ENCODE assay signal across 18 mouse cellular contexts in the genomic region with DNA sequence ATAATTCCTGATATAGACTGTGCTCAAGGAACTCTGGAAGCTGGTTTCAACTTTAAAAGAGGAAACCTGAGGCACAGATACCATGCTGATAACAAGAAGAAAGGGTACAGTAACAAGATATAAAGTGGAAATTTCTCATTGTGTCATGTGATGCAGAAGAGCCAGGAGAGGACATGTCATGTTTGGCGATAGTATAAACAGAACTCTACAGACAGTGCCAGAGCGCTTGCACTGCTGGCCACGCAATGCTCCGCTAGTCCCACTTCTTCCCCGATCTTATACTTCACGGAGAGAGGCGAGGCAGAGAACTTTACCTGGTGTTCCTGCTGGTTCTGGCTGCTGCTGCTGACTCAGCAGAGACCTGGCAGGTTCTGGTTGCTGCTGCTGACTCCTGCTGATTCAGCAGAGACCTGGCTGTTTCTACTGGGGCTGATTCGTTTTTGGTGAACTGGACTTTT. TPM values are rescaled to one million over a fixed set of nuclear protein-coding genes. Genes with fewer than 3 reads are reported as not detected.
DNase-seq lines count a peak whose midpoint lies in the region; ATAC-seq lines count a peak whose summit lies in the region.
"Had no signal": no experiment of that assay in that cellular context is flagged by ENCODE, and none has a peak within 500 bp of the region (broad histone marks: within the 10 kb centered on the region; RNA-seq: fewer than 3 reads in every experiment).

No protein-coding gene starts in this region.

- peaks cover 19% of the 10 kb centered on the region for H3K4me1 ChIP-seq in liver, embryonic 12.5 days
- H3K4me1 ChIP-seq in intestine, embryonic 16.5 days (ENCODE audit: control insufficient read depth, insufficient read depth, low read length) = no peaks in the 10 kb centered on the region
- H3K4me1 ChIP-seq in forebrain, embryonic 12.5 days = peaks cover 3% of the 10 kb centered on the region; the same call in 1 of the 2 replicates
- H3K4me1 ChIP-seq: embryonic facial prominence, embryonic 15.5 days had no signal

- no peaks in the 10 kb centered on the region for H3K36me3 ChIP-seq in liver, embryonic 12.5 days
- H3K36me3 ChIP-seq in intestine, embryonic 16.5 days (ENCODE audit: control insufficient read depth, insufficient read depth, low read length) = peaks cover 2% of the 10 kb centered on the region; the same call in 1 of the 2 replicates
- H3K36me3 ChIP-seq in forebrain, embryonic 12.5 days (replicated peaks) = no peaks in the 10 kb centered on the region
- H3K36me3 ChIP-seq: embryonic facial prominence, embryonic 15.5 days; liver, embryonic 13.5 days; midbrain, embryonic 12.5 days had no signal

- no peak overlapping the region for H3K4me2 ChIP-seq in liver, embryonic 12.5 days
- no peak overlapping the region for H3K4me2 ChIP-seq in intestine, embryonic 16.5 days (ENCODE audit: low read depth, low read length)
- no peak overlapping the region for H3K4me2 ChIP-seq in forebrain, embryonic 12.5 days
- H3K4me2 ChIP-seq: embryonic facial prominence, embryonic 15.5 days; heart, embryonic 11.5 days; liver, embryonic 13.5 days; midbrain, embryonic 12.5 days had no signal

- 81% methylated on average over 8 of the region's 8 CpGs for WGBS in liver, embryonic 12.5 days (ENCODE audit: insufficient replicate concordance)
- 71% methylated on average over 8 of the region's 8 CpGs for WGBS in intestine, embryonic 16.5 days
- 90% methylated on average over 8 of the region's 8 CpGs for WGBS in forebrain, embryonic 12.5 days

- no peak overlapping the region for H3K9ac ChIP-seq in liver, embryonic 12.5 days
- H3K9ac ChIP-seq in intestine, embryonic 16.5 days (ENCODE audit: low read depth, low read length) = no peak overlapping the region
- no peak overlapping the region for H3K9ac ChIP-seq in forebrain, embryonic 12.5 days
- H3K9ac ChIP-seq: embryonic facial prominence, embryonic 15.5 days; liver, embryonic 13.5 days; midbrain, embryonic 12.5 days had no signal

- peak; percentile 61 for ATAC-seq in cerebellum, adult (ENCODE audit: insufficient number of reproducible peaks, low FRiP score, low TSS enrichment)
- no peak for ATAC-seq in liver, embryonic 12.5 days
- ATAC-seq in intestine, embryonic 16.5 days = peak; percentile 62
- no peak for ATAC-seq in forebrain, embryonic 12.5 days (ENCODE audit: low FRiP score)
- ATAC-seq: forebrain, embryonic 16.5 days had no signal

- no peak overlapping the region for H3K27ac ChIP-seq in liver, embryonic 12.5 days
- H3K27ac ChIP-seq in intestine, embryonic 16.5 days (ENCODE audit: low read length) = peak overlapping the region; percentile 23; the same call in 1 of the 2 replicates
- H3K27ac ChIP-seq in forebrain, embryonic 12.5 days = no peak overlapping the region
- H3K27ac ChIP-seq: embryonic facial prominence, embryonic 15.5 days; liver, embryonic 13.5 days; midbrain, embryonic 12.5 days had no signal

- H3K4me3 ChIP-seq in liver, embryonic 12.5 days = no peak overlapping the region
- H3K4me3 ChIP-seq in intestine, embryonic 16.5 days (ENCODE audit: low read length) = no peak overlapping the region
- H3K4me3 ChIP-seq in forebrain, embryonic 12.5 days (replicated peaks) = no peak overlapping the region
- H3K4me3 ChIP-seq: embryonic facial prominence, embryonic 15.5 days; liver, embryonic 13.5 days; midbrain, embryonic 12.5 days; myocyte had no signal

- H3K9me3 ChIP-seq in liver, embryonic 12.5 days (replicated peaks) = no peaks in the 10 kb centered on the region
- no peaks in the 10 kb centered on the region for H3K9me3 ChIP-seq in intestine, embryonic 16.5 days (ENCODE audit: control insufficient read depth, low read length)
- no peaks in the 10 kb centered on the region for H3K9me3 ChIP-seq in forebrain, embryonic 12.5 days
- H3K9me3 ChIP-seq: embryonic facial prominence, embryonic 15.5 days; liver, embryonic 13.5 days; midbrain, embryonic 12.5 days had no signal

- no peak for DNase-seq in cerebellum, adult 11 months
- DNase-seq in liver = peak; percentile 4
- peak; percentile 8 for DNase-seq in yolk sac, embryonic 10.5 days (ENCODE audit: low spot score)
- no peak for DNase-seq in spleen, adult 18-20 months
- DNase-seq: gastrocnemius, postnatal 10 days; heart, postnatal 36 days; liver, embryonic 13.5 days had no signal

- no peaks in the 10 kb centered on the region for H3K27me3 ChIP-seq in liver, embryonic 12.5 days (replicated peaks)
- no peaks in the 10 kb centered on the region for H3K27me3 ChIP-seq in intestine, embryonic 16.5 days (replicated peaks; ENCODE audit: control insufficient read depth, insufficient read depth, low read length)
- no peaks in the 10 kb centered on the region for H3K27me3 ChIP-seq in forebrain, embryonic 12.5 days
- H3K27me3 ChIP-seq: embryonic facial prominence, embryonic 15.5 days; liver, embryonic 13.5 days; midbrain, embryonic 12.5 days had no signal

RNA-seq across cellular contexts. Expression of gene Clock, which starts 15.3 kb away (rescaled TPM):
- 3.6 and 4.1 TPM in 2 replicates for polyA plus RNA-seq in liver, embryonic 12.5 days (2016; fragmentation: Nextera tagmentation; extraction: Ambion mirVana)
- polyA plus RNA-seq in intestine, embryonic 16.5 days (2015; fragmentation: Nextera tagmentation; extraction: Ambion mirVana) = 10.5 and 10.9 TPM in 2 replicates
- polyA plus RNA-seq in forebrain, embryonic 12.5 days (2016; fragmentation: Nextera tagmentation; extraction: Ambion mirVana) = 14.5 and 17.3 TPM in 2 replicates

RNA-seq across cellular contexts. Expression of gene Pdcl2, which starts 41.7 kb away (rescaled TPM):
- not detected in 2 replicates for polyA plus RNA-seq in liver, embryonic 12.5 days (2016; fragmentation: Nextera tagmentation; extraction: Ambion mirVana)
- not detected in 2 replicates for polyA plus RNA-seq in intestine, embryonic 16.5 days (2015; fragmentation: Nextera tagmentation; extraction: Ambion mirVana)
- not detected in 2 replicates for polyA plus RNA-seq in forebrain, embryonic 12.5 days (2016; fragmentation: Nextera tagmentation; extraction: Ambion mirVana)
- polyA plus RNA-seq: brain, embryonic 14.5 days; cortical plate, adult 2 months; embryonic facial prominence, embryonic 15.5 days; forebrain, embryonic 16.5 days; heart, embryonic 11.5 days; liver, embryonic 13.5 days; midbrain, embryonic 12.5 days; myocyte had no signal

Comparison
In these comparisons a context has a peak if more than half of its experiments do, and no peak if none do; other contexts are left out.
1. ATAC-seq: peak in cerebellum, adult (single experiment) and intestine, embryonic 16.5 days (single experiment); none in liver, embryonic 12.5 days (single experiment) and forebrain, embryonic 12.5 days (single experiment).
2. DNase-seq: peak in liver (single experiment) and yolk sac, embryonic 10.5 days (single experiment); none in cerebellum, adult 11 months (single experiment) and spleen, adult 18-20 months (0 of 2).